Mouse (Mus musculus): ENCODE results near the gene Nynrin.
A peak's percentile ranks its signal among the peaks of the same experiment; 100 is the strongest.

Nynrin gene

GRCm38 (mm10) chr14:55840853-55841366 lies 12.9 kb upstream of the Nynrin start:
- DNase-seq: no peak

- DNase-seq: no peak
Observed at GRCm38 (mm10) chr14:55842794-55843193, 11.0 kb upstream of the Nynrin start.

- no peak for DNase-seq
Observed at GRCm38 (mm10) chr14:55845506-55846294, 8.1 kb upstream of the Nynrin start.

GRCm38 (mm10) chr14:55850885-55851284 lies 2.9 kb upstream of the Nynrin start:
- DNase-seq: no peak

GRCm38 (mm10) chr14:55852646-55853551 lies 911 bp upstream of the Nynrin start:
- no peak for DNase-seq

GRCm38 (mm10) chr14:55854406-55855100 lies 743 bp downstream of the Nynrin start:
- DNase-seq: peak in 1 of 2 experiments; percentile 18

GRCm38 (mm10) chr14:55855101-55855561 lies 1.3 kb downstream of the Nynrin start:
- DNase-seq: peak in 1 of 2 experiments; percentile 35

- peak in 1 of 2 experiments; percentile 39 for DNase-seq
Observed at GRCm38 (mm10) chr14:55857588-55857987, 3.8 kb downstream of the Nynrin start.

GRCm38 (mm10) chr14:55862186-55862585 lies 8.4 kb downstream of the Nynrin start:
- no peak for DNase-seq

- no peak for DNase-seq
Observed at GRCm38 (mm10) chr14:55862970-55863369, 9.2 kb downstream of the Nynrin start.

GRCm38 (mm10) chr14:55863773-55864172 lies 10.0 kb downstream of the Nynrin start:
- peak; percentile 71 to 80 for DNase-seq

- DNase-seq: peak in 1 of 2 experiments; percentile 50
Observed at GRCm38 (mm10) chr14:55866962-55867361, 13.2 kb downstream of the Nynrin start.

- no peak for DNase-seq
Observed at GRCm38 (mm10) chr14:55868230-55869026, 14.6 kb downstream of the Nynrin start.

- no peak for DNase-seq
Observed at GRCm38 (mm10) chr14:55869538-55869937, 15.7 kb downstream of the Nynrin start.

- no peak for DNase-seq
Observed at GRCm38 (mm10) chr14:55872039-55872438, 18.2 kb downstream of the Nynrin start.

- no peak for DNase-seq
Observed at GRCm38 (mm10) chr14:55872551-55872950, 18.7 kb downstream of the Nynrin start.

GRCm38 (mm10) chr14:55873242-55873713 lies 19.5 kb downstream of the Nynrin start:
- DNase-seq: no peak

- DNase-seq: peak; percentile 78 to 79
Observed at GRCm38 (mm10) chr14:55873714-55874683, 20.2 kb downstream of the Nynrin start.

GRCm38 (mm10) chr14:55877469-55878315 lies 23.9 kb downstream of the Nynrin start:
- no peak for DNase-seq
